Mouse (Mus musculus) spleen, postnatal 4 days (tissue): Measurements from ENCODE around the gene Haus2.

Experiments used
- DNase-seq, 2 experiments: peaks; one replicate each; pipeline ENCODE4 v3.0.0; 2022; ENCODE audit warnings: low spot score in 2 of 2

The Haus2 gene

GRCm38 (mm10) chr2:120616279-120617163 lies 7.3 kb downstream of the Haus2 start:
- peak in 1 of 2 experiments; percentile 22 for DNase-seq

GRCm38 (mm10) chr2:120619538-120619937 lies 10.4 kb downstream of the Haus2 start:
- DNase-seq, result no peak

- DNase-seq, result no peak
Observed at GRCm38 (mm10) chr2:120622920-120623319, 13.7 kb downstream of the Haus2 start.

GRCm38 (mm10) chr2:120628076-120628865 lies 19.1 kb downstream of the Haus2 start:
- no peak for DNase-seq

- DNase-seq, result peak; percentile 97 to 98
Observed at GRCm38 (mm10) chr2:120628886-120629735, 19.9 kb downstream of the Haus2 start, which contains the start of gene Stard9. Gene Stard9 (plus strand): TSS chr2:120629121.

- no peak for DNase-seq
Observed at GRCm38 (mm10) chr2:120630246-120630645, 21.1 kb downstream of the Haus2 start.

- DNase-seq, result no peak
Observed at GRCm38 (mm10) chr2:120630655-120631054, 21.5 kb downstream of the Haus2 start.

- DNase-seq, result no peak
Observed at GRCm38 (mm10) chr2:120631521-120631920, 22.3 kb downstream of the Haus2 start.

- no peak for DNase-seq
Observed at GRCm38 (mm10) chr2:120631957-120632356, 22.8 kb downstream of the Haus2 start.

- DNase-seq, result no peak
Observed at GRCm38 (mm10) chr2:120640835-120641234, 31.7 kb downstream of the Haus2 start.

- DNase-seq, result no peak
Observed at GRCm38 (mm10) chr2:120643836-120644235, 34.7 kb downstream of the Haus2 start.

- DNase-seq, result no peak
Observed at GRCm38 (mm10) chr2:120646777-120647176, 37.6 kb downstream of the Haus2 start.

GRCm38 (mm10) chr2:120652256-120652924 lies 43.2 kb downstream of the Haus2 start:
- no peak for DNase-seq

GRCm38 (mm10) chr2:120652925-120653284 lies 43.7 kb downstream of the Haus2 start:
- no peak for DNase-seq

- DNase-seq, result no peak
Observed at GRCm38 (mm10) chr2:120654693-120655092, 45.5 kb downstream of the Haus2 start.

GRCm38 (mm10) chr2:120655905-120656304 lies 46.7 kb downstream of the Haus2 start:
- no peak for DNase-seq

GRCm38 (mm10) chr2:120656711-120657110 lies 47.5 kb downstream of the Haus2 start:
- DNase-seq, result no peak

- no peak for DNase-seq
Observed at GRCm38 (mm10) chr2:120658486-120658885, 49.3 kb downstream of the Haus2 start.

GRCm38 (mm10) chr2:120659318-120659717 lies 50.1 kb downstream of the Haus2 start:
- no peak for DNase-seq

- DNase-seq, result no peak
Observed at GRCm38 (mm10) chr2:120660486-120661078, 51.4 kb downstream of the Haus2 start.

- DNase-seq, result no peak
Observed at GRCm38 (mm10) chr2:120662766-120663165, 53.6 kb downstream of the Haus2 start.
